Mouse (Mus musculus): Measurements from ENCODE around the gene Olig3. TPM values are rescaled to one million over a fixed set of nuclear protein-coding genes. Genes with fewer than 3 reads are reported as not detected.
"Not testable (repeated sequence)": the region's sequence is repeated elsewhere in the genome, so short reads cannot be mapped to it uniquely, and the experiment has no call there.

Olig3 gene
- polyA plus RNA-seq, 1 experiment from 2014 or later: not detected

DNA sequence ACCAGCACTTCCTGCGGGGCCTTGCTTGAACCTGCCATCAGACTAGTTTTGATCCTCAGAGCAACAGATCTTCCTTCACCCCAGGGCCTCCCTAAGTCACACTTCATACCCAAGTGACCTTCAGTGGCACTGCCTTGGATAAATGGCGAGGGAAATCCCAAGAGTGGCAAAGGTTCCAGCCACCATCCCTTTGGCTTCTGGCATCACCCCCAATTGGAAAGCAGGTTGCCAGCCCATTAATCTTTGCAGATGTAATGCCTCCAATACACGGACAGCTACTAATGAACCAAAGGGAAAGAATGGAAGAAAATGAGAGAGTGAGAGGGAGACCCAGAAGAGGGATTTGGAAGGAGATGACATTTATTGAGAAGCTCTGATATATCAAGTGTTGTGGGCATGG, 18.0 kb downstream of the Olig3 start:
- H3K27me3 ChIP-seq (ENCODE audit: control insufficient read depth, insufficient read depth, low read length): no peaks in the 10 kb centered on the region
- no peak overlapping the region for H3K27ac ChIP-seq (replicated peaks)
- H3K4me2 ChIP-seq (replicated peaks; ENCODE audit: low read depth): no peak overlapping the region
- ATAC-seq (ENCODE audit: low FRiP score, low TSS enrichment) (no peak), DNase-seq (ENCODE audit: low spot score) (no peak)
- 73% methylated on average over 3 of the region's 3 CpGs for WGBS
- no peaks in the 10 kb centered on the region for H3K4me1 ChIP-seq (replicated peaks; ENCODE audit: control insufficient read depth, insufficient read depth)
- no peaks in the 10 kb centered on the region for H3K9me3 ChIP-seq (ENCODE audit: control insufficient read depth, low read length)
- H3K36me3 ChIP-seq (ENCODE audit: control insufficient read depth, insufficient read depth, low read length): no peaks in the 10 kb centered on the region
- no peak overlapping the region for H3K4me3 ChIP-seq (ENCODE audit: low read depth, low read length)
- TF ChIP-seq CTCF (IDR thresholded peaks at IDR 0.05; ENCODE audit: low read depth) (no peak), EP300 (optimal IDR thresholded peaks at IDR 0.05) (no peak)
- H3K9ac ChIP-seq (ENCODE audit: low read length): no peak overlapping the region

GRCm38 (mm10) chr10:19375838-19376237, 19.5 kb downstream of the Olig3 start:
- TF ChIP-seq CTCF (IDR thresholded peaks at IDR 0.05; ENCODE audit: low read depth): no peak
- TF ChIP-seq EP300 (optimal IDR thresholded peaks at IDR 0.05): no peak
- no peak overlapping the region for H3K4me2 ChIP-seq (replicated peaks; ENCODE audit: low read depth)
- H3K9ac ChIP-seq (ENCODE audit: low read length): no peak overlapping the region
- ATAC-seq (ENCODE audit: low FRiP score, low TSS enrichment) (no peak), DNase-seq (ENCODE audit: low spot score) (no peak)
- no peak overlapping the region for H3K27ac ChIP-seq (replicated peaks)
- no peak overlapping the region for H3K4me3 ChIP-seq (ENCODE audit: low read depth, low read length)
- H3K36me3 ChIP-seq (ENCODE audit: control insufficient read depth, insufficient read depth, low read length): no peaks in the 10 kb centered on the region
- WGBS: 82% methylated on average over 2 of the region's 2 CpGs
- H3K4me1 ChIP-seq (replicated peaks; ENCODE audit: control insufficient read depth, insufficient read depth): no peaks in the 10 kb centered on the region
- no peaks in the 10 kb centered on the region for H3K27me3 ChIP-seq (ENCODE audit: control insufficient read depth, insufficient read depth, low read length)
- no peaks in the 10 kb centered on the region for H3K9me3 ChIP-seq (ENCODE audit: control insufficient read depth, low read length)

DNA sequence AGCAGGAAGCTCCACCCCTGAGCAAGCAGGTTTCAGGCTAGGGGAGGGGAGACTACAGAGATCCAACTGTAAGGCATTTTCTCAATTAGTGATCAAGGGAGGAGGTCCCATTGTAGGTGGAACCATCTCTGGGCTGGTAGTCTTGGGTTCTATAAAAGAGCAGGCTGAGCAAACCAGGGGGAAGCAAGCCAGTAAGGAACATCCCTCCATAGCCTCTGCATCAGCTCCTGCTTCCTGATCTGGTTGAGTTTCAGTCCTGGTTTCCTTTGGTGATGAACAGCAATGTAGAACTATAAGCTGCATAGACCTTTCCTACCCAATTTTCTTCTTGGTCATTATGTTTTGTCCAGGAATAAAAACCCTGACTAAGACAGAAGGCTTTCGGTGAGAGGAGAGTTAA, 24.6 kb downstream of the Olig3 start:
- not testable (repeated sequence) for ATAC-seq (ENCODE audit: low FRiP score, low TSS enrichment); H3K9ac ChIP-seq (ENCODE audit: low read length); DNase-seq (ENCODE audit: low spot score); H3K9me3 ChIP-seq (ENCODE audit: control insufficient read depth, low read length); H3K4me1 ChIP-seq (replicated peaks; ENCODE audit: control insufficient read depth, insufficient read depth); H3K36me3 ChIP-seq (ENCODE audit: control insufficient read depth, insufficient read depth, low read length); H3K4me3 ChIP-seq (ENCODE audit: low read depth, low read length); H3K4me2 ChIP-seq (replicated peaks; ENCODE audit: low read depth); H3K27me3 ChIP-seq (ENCODE audit: control insufficient read depth, insufficient read depth, low read length); H3K27ac ChIP-seq (replicated peaks)
- 83% methylated on average over 1 of the region's 1 CpGs for WGBS

DNA sequence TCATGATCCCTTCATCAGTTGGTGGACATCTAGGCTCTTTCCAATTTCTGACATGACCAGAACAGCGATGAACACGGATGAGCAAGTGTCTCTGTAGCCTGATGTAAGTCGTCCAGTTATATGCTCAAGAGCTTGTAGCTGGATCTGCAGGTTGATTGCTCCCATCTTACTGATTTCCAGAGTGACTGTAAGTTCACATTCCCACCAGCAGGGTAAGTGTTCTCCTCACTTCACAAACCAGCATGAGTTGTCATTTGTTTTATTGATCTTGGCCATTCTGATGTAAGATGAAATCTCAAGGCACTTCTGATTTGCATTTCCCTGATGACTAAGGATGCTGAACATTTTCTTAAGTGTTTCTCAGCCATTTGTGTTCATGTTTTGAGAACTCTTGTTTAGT, 27.8 kb downstream of the Olig3 start:
- TF ChIP-seq CTCF (IDR thresholded peaks at IDR 0.05; ENCODE audit: low read depth) (peak; percentile 34; the same call in 1 of the 2 replicates), EP300 (optimal IDR thresholded peaks at IDR 0.05) (no peak)
- Histone ChIP-seq H3K4me3 (ENCODE audit: low read depth, low read length) (no peak overlapping the region), H3K9ac (ENCODE audit: low read length) (no peak overlapping the region), H3K27ac (replicated peaks) (no peak overlapping the region), H3K4me2 (replicated peaks; ENCODE audit: low read depth) (no peak overlapping the region), H3K36me3 (ENCODE audit: control insufficient read depth, insufficient read depth, low read length) (no peaks in the 10 kb centered on the region), H3K9me3 (ENCODE audit: control insufficient read depth, low read length) (no peaks in the 10 kb centered on the region), H3K27me3 (ENCODE audit: control insufficient read depth, insufficient read depth, low read length) (no peaks in the 10 kb centered on the region), H3K4me1 (replicated peaks; ENCODE audit: control insufficient read depth, insufficient read depth) (no peaks in the 10 kb centered on the region)
- WGBS: 88% methylated on average over 3 of the region's 3 CpGs
- ATAC-seq (ENCODE audit: low FRiP score, low TSS enrichment) (no peak), DNase-seq (ENCODE audit: low spot score) (no peak)

- Histone ChIP-seq H3K9ac (ENCODE audit: low read length) (no peak overlapping the region), H3K27ac (replicated peaks) (no peak overlapping the region), H3K36me3 (ENCODE audit: control insufficient read depth, insufficient read depth, low read length) (no peaks in the 10 kb centered on the region), H3K4me3 (ENCODE audit: low read depth, low read length) (no peak overlapping the region), H3K4me1 (replicated peaks; ENCODE audit: control insufficient read depth, insufficient read depth) (no peaks in the 10 kb centered on the region), H3K27me3 (ENCODE audit: control insufficient read depth, insufficient read depth, low read length) (no peaks in the 10 kb centered on the region), H3K4me2 (replicated peaks; ENCODE audit: low read depth) (no peak overlapping the region), H3K9me3 (ENCODE audit: control insufficient read depth, low read length) (no peaks in the 10 kb centered on the region)
- ATAC-seq (ENCODE audit: low FRiP score, low TSS enrichment) (no peak), DNase-seq (ENCODE audit: low spot score) (no peak)
- WGBS: 74% methylated on average over 4 of the region's 4 CpGs
- TF ChIP-seq EP300 (optimal IDR thresholded peaks at IDR 0.05) (no peak), CTCF (IDR thresholded peaks at IDR 0.05; ENCODE audit: low read depth) (no peak)
Measured at GRCm38 (mm10) chr10:19391819-19392218, 35.5 kb downstream of the Olig3 start.

- H3K9ac ChIP-seq (ENCODE audit: low read length): no peak overlapping the region
- DNase-seq (ENCODE audit: low spot score): no peak
Measured at GRCm38 (mm10) chr10:19396485-19397137, 40.3 kb downstream of the Olig3 start.

More at GRCm38 (mm10) chr10:19396485-19397137, 40.3 kb downstream of the Olig3 start:
- H3K4me1 ChIP-seq (replicated peaks; ENCODE audit: control insufficient read depth, insufficient read depth): no peaks in the 10 kb centered on the region
- WGBS: 57% methylated on average over 9 of the region's 9 CpGs
- no peak overlapping the region for H3K27ac ChIP-seq (replicated peaks)
- no peak overlapping the region for H3K4me2 ChIP-seq (replicated peaks; ENCODE audit: low read depth)
- H3K36me3 ChIP-seq (ENCODE audit: control insufficient read depth, insufficient read depth, low read length): no peaks in the 10 kb centered on the region
- H3K9me3 ChIP-seq (ENCODE audit: control insufficient read depth, low read length): no peaks in the 10 kb centered on the region
- no peak for TF ChIP-seq EP300 (optimal IDR thresholded peaks at IDR 0.05)
- no peak for TF ChIP-seq CTCF (IDR thresholded peaks at IDR 0.05; ENCODE audit: low read depth)
- no peak overlapping the region for H3K4me3 ChIP-seq (ENCODE audit: low read depth, low read length)
- no peaks in the 10 kb centered on the region for H3K27me3 ChIP-seq (ENCODE audit: control insufficient read depth, insufficient read depth, low read length)
- no peak for ATAC-seq (ENCODE audit: low FRiP score, low TSS enrichment)
